Mouse (Mus musculus) telencephalon, adult 2 months (tissue): Measurements from ENCODE around the gene Arpc4.
"Not testable (repeated sequence)": the region's sequence is repeated elsewhere in the genome, so short reads cannot be mapped to it uniquely, and the experiment has no call there.

Experiments used
- DNase-seq: peaks from one replicate; pipeline ENCODE4 v3.0.0-alpha.2; 2011; ENCODE audit warnings: low read depth, low spot score

Arpc4 gene

GRCm38 (mm10) chr6:113377496-113378385 lies at the start of gene Arpc4, which contains the start of gene Tada3:
Gene Arpc4, plus strand, starts transcription at chr6:113378115.
Gene Tada3, minus strand, starts transcription at chr6:113377883.
- DNase-seq, result peak; percentile 95

GRCm38 (mm10) chr6:113329396-113329795 lies 48.5 kb upstream of the Arpc4 start:
- no peak for DNase-seq

DNA sequence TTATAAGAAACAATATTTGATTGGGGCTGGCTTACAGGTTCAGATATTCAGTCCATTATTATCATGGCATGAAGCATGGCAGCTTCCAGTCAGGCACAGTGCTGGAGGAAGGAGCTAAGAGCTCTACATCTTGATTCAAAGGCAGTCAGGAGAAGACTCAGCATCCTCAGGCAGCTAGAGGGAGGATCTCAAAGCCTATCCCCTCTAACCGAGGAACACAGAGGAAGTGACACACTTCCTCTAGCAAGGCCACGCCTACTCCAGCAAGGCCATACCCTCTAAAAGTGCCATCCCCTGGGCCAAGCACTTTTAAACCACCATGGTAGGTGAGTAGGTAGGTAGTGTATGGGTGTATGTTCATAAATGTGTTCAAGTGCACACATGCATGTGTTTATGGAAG lies 47.4 kb upstream of the Arpc4 start:
- no peak for DNase-seq

DNA sequence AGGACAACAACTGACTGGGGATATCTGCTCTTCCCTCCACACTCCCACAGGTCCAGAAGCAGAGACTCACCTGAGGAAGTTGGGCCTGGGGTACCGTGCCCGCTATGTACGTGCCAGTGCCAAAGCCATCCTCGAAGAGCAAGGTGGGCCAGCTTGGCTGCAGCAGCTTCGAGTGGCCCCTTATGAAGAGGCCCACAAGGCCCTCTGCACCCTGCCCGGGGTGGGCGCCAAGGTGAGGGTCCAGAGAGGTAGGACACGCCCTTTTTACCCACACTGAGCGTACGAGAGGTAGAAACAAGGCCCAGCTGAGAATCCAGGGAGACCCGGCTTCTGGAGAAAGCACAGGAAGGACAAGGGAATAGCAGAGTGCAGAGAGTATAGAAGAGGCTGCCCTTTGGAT lies 46.2 kb upstream of the Arpc4 start:
- DNase-seq, result no peak

DNA sequence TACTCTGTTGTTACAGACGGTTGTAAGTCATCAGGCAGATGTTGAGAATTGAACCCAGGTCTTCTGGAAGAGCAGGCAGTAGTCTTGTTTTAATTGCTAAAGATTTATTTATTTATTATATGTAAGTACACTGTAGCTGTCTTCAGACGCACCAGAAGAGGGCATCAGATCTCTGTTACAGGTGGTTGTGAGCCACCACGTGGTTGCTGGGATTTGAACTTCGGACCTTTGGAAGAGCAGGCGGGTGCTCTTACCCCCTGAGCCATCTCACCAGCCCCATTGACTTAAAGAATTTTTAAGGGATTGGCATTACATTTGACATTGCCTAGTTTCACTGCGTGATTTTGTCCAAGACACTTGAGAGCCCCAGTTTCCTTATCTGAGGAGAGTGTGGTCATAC lies 45.2 kb upstream of the Arpc4 start:
- not testable (repeated sequence) for DNase-seq

GRCm38 (mm10) chr6:113333137-113333950 lies 44.6 kb upstream of the Arpc4 start:
- no peak for DNase-seq

DNA sequence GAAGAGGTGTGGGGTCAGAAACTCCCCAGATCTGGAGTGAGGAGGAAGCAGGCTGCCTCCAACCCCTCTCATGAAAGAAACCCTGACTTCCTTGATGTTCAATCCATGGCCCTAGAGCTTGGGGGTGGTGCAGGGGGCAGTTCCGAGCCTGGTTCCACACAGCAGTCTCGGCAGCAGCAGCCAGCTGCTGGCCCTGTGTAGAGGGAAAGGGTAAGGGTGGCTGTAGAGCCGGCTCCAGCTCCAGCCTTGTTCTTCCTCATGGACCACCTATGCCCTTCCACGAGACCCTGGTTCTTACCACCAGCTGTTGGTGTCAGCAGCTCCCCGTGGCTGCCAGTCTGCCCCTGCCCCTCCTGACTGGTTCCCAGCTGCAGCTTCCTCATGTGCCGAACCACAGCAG lies 43.7 kb upstream of the Arpc4 start:
- DNase-seq, result no peak

DNA sequence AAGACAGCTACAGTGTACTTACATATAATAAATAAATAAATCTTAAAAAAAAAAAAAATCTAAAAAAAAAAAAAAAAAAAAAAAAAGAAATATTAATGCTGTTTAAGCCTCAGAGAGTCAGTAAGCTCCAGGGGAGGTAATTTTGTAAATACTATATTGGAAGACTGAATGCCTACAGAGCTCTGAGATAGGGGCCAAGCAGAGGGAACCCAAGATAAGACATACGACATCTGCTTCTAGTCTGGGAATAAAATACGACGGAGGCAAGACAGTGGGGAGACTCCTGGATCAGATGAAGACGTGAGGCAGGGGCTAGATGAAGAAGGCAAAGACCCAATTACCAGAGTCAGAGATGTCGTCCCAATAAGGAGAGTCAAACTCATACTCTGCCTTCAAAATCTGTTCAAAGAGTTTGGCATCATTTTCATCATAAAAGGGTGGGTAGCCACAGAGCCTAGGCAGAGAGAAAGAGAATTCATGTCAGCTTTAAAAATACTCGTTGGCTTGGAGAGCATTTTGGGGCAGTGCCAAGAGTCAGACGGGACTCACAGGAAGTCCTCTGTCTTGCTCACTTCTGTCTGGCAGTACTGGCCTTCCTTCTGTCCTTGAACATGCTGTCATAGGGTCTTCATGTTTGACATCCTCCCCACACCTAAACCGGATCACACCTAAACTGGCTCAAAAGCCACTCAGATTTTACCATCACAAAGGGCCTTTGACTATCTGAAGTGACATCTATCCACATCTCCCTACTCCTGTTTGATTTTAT lies 40.9 kb upstream of the Arpc4 start:
- no peak for DNase-seq

- DNase-seq, result no peak
Observed at GRCm38 (mm10) chr6:113341574-113341973, 36.3 kb upstream of the Arpc4 start.

- DNase-seq, result peak; percentile 62
Observed at GRCm38 (mm10) chr6:113342297-113342696, 35.6 kb upstream of the Arpc4 start.

GRCm38 (mm10) chr6:113343177-113344092 lies 34.5 kb upstream of the Arpc4 start, which contains the start of gene Camk1:
Gene Camk1, minus strand, starts transcription at chr6:113343984.
- DNase-seq, result peak; percentile 54

DNA sequence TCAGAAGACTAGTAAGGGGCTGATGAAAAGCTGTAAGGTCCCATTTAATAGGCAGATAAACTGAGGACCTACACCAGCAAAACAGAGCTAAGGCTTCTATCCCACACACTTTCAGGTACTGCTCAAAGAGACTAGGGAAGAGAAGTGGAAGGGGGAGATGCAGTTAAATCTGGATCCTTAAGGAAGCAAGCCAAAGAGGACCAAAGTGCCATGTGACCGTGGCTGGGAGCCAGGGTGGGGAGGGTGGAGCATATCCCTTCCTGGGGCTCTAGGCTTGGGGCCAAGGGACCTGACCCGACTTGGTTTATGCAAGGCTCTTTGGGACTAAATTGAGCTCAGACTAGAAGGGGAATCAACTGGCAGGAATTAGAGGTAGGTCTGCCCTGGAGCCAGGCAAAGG lies 33.6 kb upstream of the Arpc4 start:
- DNase-seq, result no peak

GRCm38 (mm10) chr6:113346897-113347296 lies 31.0 kb upstream of the Arpc4 start:
- DNase-seq, result no peak

DNA sequence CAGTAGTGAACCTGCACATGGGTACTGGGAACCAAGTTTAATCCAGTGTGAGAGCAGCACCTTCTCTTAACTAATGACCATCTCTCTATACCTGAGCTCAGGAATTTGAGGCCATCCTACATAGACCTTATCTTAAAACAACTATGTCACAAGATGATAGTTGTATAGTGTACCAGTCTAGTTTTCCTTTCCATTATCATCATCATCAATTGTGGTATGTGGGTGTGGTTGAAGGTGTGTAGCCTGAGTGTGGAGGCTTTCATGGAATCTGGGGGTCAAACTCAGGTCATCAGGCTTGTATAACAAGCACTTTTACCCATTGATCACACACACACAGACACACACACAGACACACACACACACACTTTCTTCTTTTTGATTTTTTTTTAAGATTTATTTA lies 27.4 kb upstream of the Arpc4 start:
- DNase-seq, result no peak

- DNase-seq, result no peak
Observed at GRCm38 (mm10) chr6:113351161-113351560, 26.8 kb upstream of the Arpc4 start.

GRCm38 (mm10) chr6:113351653-113352052 lies 26.3 kb upstream of the Arpc4 start:
- no peak for DNase-seq

- DNase-seq, result no peak
Observed at GRCm38 (mm10) chr6:113352820-113353219, 25.1 kb upstream of the Arpc4 start.

DNA sequence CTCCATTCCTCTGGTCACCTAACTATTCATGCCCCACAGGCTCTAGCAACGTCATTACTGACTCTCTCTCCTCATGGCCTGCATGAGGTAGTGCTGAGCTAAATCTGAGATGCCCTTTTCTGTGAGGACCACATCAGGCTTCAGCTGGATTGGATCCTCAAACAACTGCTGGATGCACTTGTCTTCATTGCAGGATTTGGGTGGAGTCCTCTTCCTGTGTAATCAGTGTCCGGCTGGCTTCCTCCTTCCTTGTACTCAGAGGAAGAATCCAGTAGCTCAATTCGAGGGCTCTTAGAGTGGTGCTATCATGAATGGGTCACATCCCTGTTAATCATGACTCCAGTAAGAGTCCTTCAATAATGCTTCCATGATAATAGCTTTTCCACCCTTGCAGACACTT lies 24.2 kb upstream of the Arpc4 start:
- DNase-seq, result no peak

DNA sequence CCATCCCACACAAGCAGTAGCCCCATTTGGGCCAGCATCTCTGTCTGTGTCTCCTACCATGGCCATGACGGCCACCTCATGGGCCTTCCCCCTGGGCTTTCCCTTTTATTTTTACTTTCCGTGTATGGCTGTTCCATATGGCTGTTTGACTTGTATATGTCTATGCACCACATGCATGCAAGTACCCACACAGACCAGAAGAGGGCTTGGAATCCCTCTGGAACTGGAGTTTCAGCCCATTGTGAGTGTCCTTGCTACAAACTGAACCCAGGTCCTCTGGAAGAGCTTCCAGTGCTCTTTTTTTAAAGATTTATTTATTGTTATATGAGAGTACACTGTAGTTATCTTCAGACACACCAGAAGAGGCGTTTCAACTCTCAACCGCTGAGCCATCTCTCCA lies 16.4 kb upstream of the Arpc4 start:
- DNase-seq, result no peak

DNA sequence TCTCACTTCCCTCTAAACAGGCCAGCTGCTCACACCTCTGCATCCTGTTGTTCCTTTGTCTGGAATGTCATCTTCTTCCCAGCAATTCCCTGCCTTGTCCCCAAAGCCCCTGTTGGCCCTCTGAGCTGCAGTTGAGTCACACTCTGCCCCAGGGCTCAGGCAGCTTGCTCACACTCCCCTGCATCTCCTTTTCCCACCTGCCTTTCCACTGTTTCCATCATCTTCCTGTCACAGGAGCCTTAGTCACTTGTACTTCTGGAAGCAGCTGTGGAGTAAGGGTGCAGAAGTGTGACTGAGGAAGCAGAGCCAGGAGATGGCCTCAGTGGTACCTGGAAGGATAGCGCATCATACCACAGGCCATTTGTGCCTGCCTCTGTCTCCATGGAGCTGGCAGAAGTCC lies 15.7 kb upstream of the Arpc4 start:
- DNase-seq, result no peak
